Mouse (Mus musculus): Measurements from ENCODE around the gene Nutf2-ps1. TPM values are rescaled to one million over a fixed set of nuclear protein-coding genes. Genes with fewer than 3 reads are reported as not detected.

Gene Nutf2-ps1
- total and polyA plus RNA-seq, 3 experiments, result 72.7 to 98.1 (median 89.9) TPM

Other genes starting within 250 kb of the Nutf2-ps1 start
- gene Gm10197, start 217.3 kb downstream of the Nutf2-ps1 start, total RNA-seq (2021), result not detected
- not detected in 2 replicates for gene Gm10197, start 217.3 kb downstream of the Nutf2-ps1 start, polyA plus RNA-seq (2012; rRNA removed)
- 10 to 100 TPM; 38.1 to 48.6 TPM for gene Smndc1, start 198.5 kb downstream of the Nutf2-ps1 start, total RNA-seq (2021)
- gene Smndc1, start 198.5 kb downstream of the Nutf2-ps1 start, polyA plus RNA-seq (2012; rRNA removed), result 1.2 TPM in 2 replicates
- 10 to 100 TPM in 1 of 2 experiments, 1 to 10 TPM in 1; 8.8 to 15.3 TPM for gene Dusp5, start 60.0 kb downstream of the Nutf2-ps1 start, total RNA-seq (2021)
- 4.5 and 6.5 TPM in 2 replicates for gene Dusp5, start 60.0 kb downstream of the Nutf2-ps1 start, polyA plus RNA-seq (2012; rRNA removed)
- gene Smc3, start 11.3 kb upstream of the Nutf2-ps1 start, total RNA-seq (2021), result 10 to 100 TPM; 28.8 to 32.0 TPM
- 2.2 and 2.5 TPM in 2 replicates for gene Smc3, start 11.3 kb upstream of the Nutf2-ps1 start, polyA plus RNA-seq (2012; rRNA removed)
- gene Rbm20, start 88.2 kb upstream of the Nutf2-ps1 start, total RNA-seq (2021), result 1 to 10 TPM; 1.2 to 2.0 TPM
- 0.49 and 1.0 TPM in 2 replicates for gene Rbm20, start 88.2 kb upstream of the Nutf2-ps1 start, polyA plus RNA-seq (2012; rRNA removed)

Measured in adrenal gland, adult 2 months (tissue).